ENCODE assay signal across 19 mouse cellular contexts in the genomic region with DNA sequence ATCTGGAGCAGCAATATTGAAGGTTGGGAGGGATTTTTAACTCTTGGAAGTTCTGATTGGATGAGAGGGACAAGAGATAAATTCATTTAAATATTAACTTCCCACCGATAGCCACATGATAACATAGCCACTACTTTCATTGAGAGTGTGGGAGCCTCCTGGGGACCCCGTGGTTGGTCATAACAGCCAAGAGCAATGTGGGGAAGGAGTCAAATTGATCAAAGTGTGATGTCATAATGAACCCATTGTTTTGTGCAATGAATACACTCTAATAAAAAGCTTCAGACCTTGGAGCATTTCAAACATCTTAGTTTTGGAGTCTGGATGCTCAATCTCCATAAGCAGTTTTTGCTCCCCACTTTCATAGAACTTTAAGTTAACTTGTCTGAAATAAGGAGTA. TPM values are rescaled to one million over a fixed set of nuclear protein-coding genes. Genes with fewer than 3 reads are reported as not detected.
DNase-seq lines count a peak whose midpoint lies in the region; ATAC-seq and TF ChIP-seq lines count a peak whose summit lies in the region.
"Had no signal": no experiment of that assay in that cellular context is flagged by ENCODE, and none has a peak within 500 bp of the region (broad histone marks: within the 10 kb centered on the region; RNA-seq: fewer than 3 reads in every experiment).

A gene (plus strand): TSS at position 301 of the 400 bp plus-strand sequence.

- H3K4me3 ChIP-seq in heart, embryonic 10.5 days, result no peak within 1 kb of the TSS
- H3K4me3 ChIP-seq in left cerebral cortex, adult 2 months, result no peak within 1 kb of the TSS
- no peak within 1 kb of the TSS for H3K4me3 ChIP-seq in neural tube, embryonic 14.5 days (ENCODE audit: low read depth, low read length)
- H3K4me3 ChIP-seq: embryonic facial prominence, embryonic 12.5 days; limb, embryonic 10.5 days; liver, embryonic 12.5 days; lung, embryonic 15.5 days had no signal

- no peak within 1 kb of the TSS for H3K27ac ChIP-seq in heart, embryonic 10.5 days
- no peak within 1 kb of the TSS for H3K27ac ChIP-seq in left cerebral cortex, adult 2 months
- H3K27ac ChIP-seq in neural tube, embryonic 14.5 days (ENCODE audit: low read depth, low read length), result no peak within 1 kb of the TSS
- H3K27ac ChIP-seq: embryonic facial prominence, embryonic 12.5 days; limb, embryonic 10.5 days; liver, embryonic 12.5 days; lung, embryonic 15.5 days had no signal

- H3K9me3 ChIP-seq in heart, embryonic 10.5 days, result no peaks in the 10 kb centered on the region
- no peaks in the 10 kb centered on the region for H3K9me3 ChIP-seq in neural tube, embryonic 14.5 days (ENCODE audit: control insufficient read depth, low read length)
- H3K9me3 ChIP-seq: embryonic facial prominence, embryonic 12.5 days; limb, embryonic 10.5 days; liver, embryonic 12.5 days; lung, embryonic 15.5 days had no signal

- 69% methylated on average over 2 of the region's 2 CpGs for WGBS in heart, embryonic 10.5 days
- WGBS in neural tube, embryonic 14.5 days, result 92% methylated on average over 2 of the region's 2 CpGs

- no peak within 1 kb of the TSS for H3K4me2 ChIP-seq in neural tube, embryonic 14.5 days (ENCODE audit: low read depth, low read length)
- H3K4me2 ChIP-seq: embryonic facial prominence, embryonic 12.5 days; liver, embryonic 12.5 days; lung, embryonic 15.5 days had no signal

- H3K27me3 ChIP-seq in heart, embryonic 10.5 days (ENCODE audit: insufficient read depth, poor library complexity, severe bottlenecking), result no peaks in the 10 kb centered on the region
- H3K27me3 ChIP-seq in neural tube, embryonic 14.5 days (ENCODE audit: control insufficient read depth, insufficient read depth, low read length), result no peaks in the 10 kb centered on the region
- H3K27me3 ChIP-seq: embryonic facial prominence, embryonic 12.5 days; liver, embryonic 12.5 days; lung, embryonic 15.5 days had no signal

- no peak for TF ChIP-seq CTCF in left cerebral cortex, adult 2 months (IDR thresholded peaks at IDR 0.05)

- no peak for ATAC-seq in neural tube, embryonic 14.5 days (ENCODE audit: low read depth)
- ATAC-seq: liver, embryonic 12.5 days had no signal

- H3K36me3 ChIP-seq in heart, embryonic 10.5 days, result no peaks in the 10 kb centered on the region
- no peaks in the 10 kb centered on the region for H3K36me3 ChIP-seq in neural tube, embryonic 14.5 days (ENCODE audit: control insufficient read depth, insufficient read depth, low read length)
- H3K36me3 ChIP-seq: embryonic facial prominence, embryonic 12.5 days; limb, embryonic 10.5 days; liver, embryonic 12.5 days; lung, embryonic 15.5 days had no signal

- no peak within 1 kb of the TSS for H3K9ac ChIP-seq in neural tube, embryonic 14.5 days (replicated peaks; ENCODE audit: low read depth, low read length)
- H3K9ac ChIP-seq: embryonic facial prominence, embryonic 12.5 days; liver, embryonic 12.5 days; lung, embryonic 15.5 days had no signal

- intact Hi-C loops in heart, postnatal 25 days (cut with DNase I), result no loop called here
- intact Hi-C loops in left cerebral cortex, adult 2 months (cut with DNase I), result no loop called here

- H3K4me1 ChIP-seq in heart, embryonic 10.5 days, result no peaks in the 10 kb centered on the region
- H3K4me1 ChIP-seq in neural tube, embryonic 14.5 days (ENCODE audit: control insufficient read depth, insufficient read depth, low read length), result no peaks in the 10 kb centered on the region
- H3K4me1 ChIP-seq: embryonic facial prominence, embryonic 12.5 days; limb, embryonic 10.5 days; liver, embryonic 12.5 days; lung, embryonic 15.5 days had no signal

- peak; percentile 10 for DNase-seq in heart, embryonic 10.5 days (ENCODE audit: low spot score)
- no peak for DNase-seq in heart, postnatal 25 days (ENCODE audit: low spot score)
- no peak for DNase-seq in left cerebral cortex, adult 2 months (ENCODE audit: extremely low spot score in 1 of 2, low spot score in 2 of 2)
- no peak for DNase-seq in left cerebral cortex, adult 11 months (ENCODE audit: low spot score)
- DNase-seq in left cerebral cortex, adult 8-10 months (ENCODE audit: low spot score in 2 of 2), result no peak
- DNase-seq in right cerebral cortex, postnatal 36 days (ENCODE audit: low spot score in 2 of 2), result no peak
- DNase-seq in c-Kit-positive CD71-positive TER-119-positive erythroid progenitor cells, embryonic 14.5 days (ENCODE audit: low spot score), result no peak
- DNase-seq: cerebellum, postnatal 36 days; heart, adult 18-20 months; thymus, adult 2 months had no signal

RNA-seq across cellular contexts. Expression of the gene that starts here (rescaled TPM):
- 0.60 and 0.95 TPM in 2 replicates for polyA plus RNA-seq in heart, embryonic 10.5 days (2016; fragmentation: Nextera tagmentation; extraction: Ambion mirVana)
- under 1 TPM in 1 of 2 experiments, not detected in 1; 0.08 TPM for total RNA-seq in heart, postnatal 25 days (2021)
- total RNA-seq in left cerebral cortex, adult 2 months (2021), result 10 to 100 TPM; 72.3 to 73.6 TPM
- total RNA-seq in left cerebral cortex, adult 8-10 months (2022), result 10 to 100 TPM; 58.7 to 75.0 (median 64.0) TPM
- polyA plus RNA-seq in neural tube, embryonic 14.5 days (2014; fragmentation: Nextera tagmentation; extraction: Ambion mirVana), result 17.9 and 18.2 TPM in 2 replicates
- total RNA-seq: gastrocnemius, adult 8-10 months; megakaryocyte progenitor cell, adult 5-6 weeks had no signal
- polyA plus RNA-seq: C2C12; kidney, embryonic 14.5 days; limb, embryonic 10.5 days; liver, embryonic 12.5 days had no signal

Comparison
In these comparisons a context has a peak if more than half of its experiments do, and no peak if none do; other contexts are left out.
1. RNA of the gene that starts here (total RNA-seq): 72.3 to 73.6 TPM in left cerebral cortex, adult 2 months and 58.7 to 75.0 TPM in left cerebral cortex, adult 8-10 months; 0.08 TPM in heart, postnatal 25 days; every median in the first group is over 10 times any median in the second.
2. Peak in DNase-seq in heart, embryonic 10.5 days; RNA of the gene not detected or under 1 TPM.